Mouse (Mus musculus) G1E (cell line): ENCODE results near the gene Ly6g6c.

Experiments used
- CTCF ChIP-seq: IDR thresholded peaks from 2 replicates; pipeline ENCODE4 v1.5.1; 2012; ENCODE audit warnings: low read depth, low read length, inconsistent platforms, mixed read lengths
- GATA1 ChIP-seq: IDR thresholded peaks from 2 replicates; pipeline ENCODE4 v1.6.1; 2012; ENCODE audit warnings: borderline replicate concordance, low read length, inconsistent platforms, mixed read lengths
- TAL1 ChIP-seq: conservative IDR thresholded peaks from 2 replicates; pipeline ENCODE4 v1.6.1; 2012; ENCODE audit warnings: low read depth, low read length, inconsistent platforms, mixed read lengths

DNA sequence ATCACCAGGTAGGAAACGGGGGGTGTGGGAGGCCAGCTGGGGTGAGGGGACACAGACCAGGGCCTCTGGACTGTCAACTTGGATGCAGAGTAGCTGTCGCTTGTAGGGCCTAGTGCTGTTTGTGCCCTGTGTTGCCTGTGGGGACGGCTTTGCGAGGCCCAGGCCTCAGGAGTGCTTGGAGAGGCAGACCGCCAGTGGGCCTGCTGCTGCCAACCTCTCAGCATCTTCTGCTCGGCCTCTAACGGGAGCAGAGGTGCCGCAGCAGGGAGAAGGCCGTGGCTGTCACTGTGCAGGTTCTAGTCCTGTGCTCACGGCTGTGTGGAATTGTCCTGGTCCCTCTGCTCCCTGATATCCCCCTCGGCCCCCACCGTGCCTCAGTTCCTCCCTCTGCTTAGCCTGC is 31.4 kb downstream of the Ly6g6c start:
- TF ChIP-seq CTCF (no peak), GATA1 (no peak), TAL1 (no peak)
